Mouse (Mus musculus) neural tube, embryonic 10.5 days (tissue): ENCODE measurements around the gene Ppm1e.

Source experiments
- DNase-seq: peaks from one replicate; pipeline ENCODE4 v3.0.0-alpha.2; 2017; ENCODE audit warnings: low spot score; ENCODE audit errors: extremely low spot score

Gene Ppm1e

DNA sequence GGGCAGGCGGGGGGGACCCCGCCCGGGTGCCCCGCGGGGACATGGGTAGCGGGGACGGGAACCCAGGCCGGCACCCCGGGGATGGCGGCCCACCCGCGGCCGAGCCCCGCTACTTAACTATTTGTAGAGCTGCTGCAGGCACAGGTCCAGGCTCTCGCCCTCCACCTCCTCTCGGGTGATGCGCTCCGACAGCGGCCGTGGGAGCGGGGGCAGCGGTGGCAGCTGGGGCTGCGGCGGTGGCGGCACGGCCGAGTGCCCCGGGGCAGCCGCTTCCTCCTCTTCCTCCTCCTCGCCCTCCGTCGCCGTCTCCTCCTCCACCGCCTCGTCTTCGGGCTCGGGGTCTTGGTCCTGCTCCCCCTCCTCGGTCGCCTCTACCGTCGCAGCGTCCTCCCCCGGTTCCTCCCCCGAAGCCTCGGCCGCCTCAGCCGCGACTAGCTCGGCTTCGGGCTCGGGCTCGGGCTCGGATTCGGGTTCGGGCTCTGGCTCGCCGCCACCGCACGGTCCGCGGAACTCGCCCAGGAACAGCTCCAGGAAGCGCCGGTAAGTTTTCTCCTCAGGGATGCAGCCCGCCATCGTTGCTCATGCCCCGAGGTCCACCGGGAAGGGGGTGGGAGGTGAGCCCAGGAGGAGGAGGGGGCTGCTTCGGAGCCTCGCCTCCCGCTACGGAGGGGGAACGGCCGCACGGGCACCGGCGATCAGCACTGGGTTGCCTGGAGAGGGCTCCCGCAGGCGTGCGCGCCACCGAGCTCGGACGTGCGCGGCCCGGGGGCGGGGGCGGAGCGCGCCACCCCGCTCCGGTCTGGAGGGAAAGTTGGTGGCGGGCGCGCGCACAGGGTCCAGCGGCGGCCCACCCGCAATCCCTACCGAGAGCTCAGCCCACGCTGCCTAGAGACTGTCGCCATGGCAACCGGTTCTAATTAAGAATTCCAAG is at the start of gene Ppm1e:
Gene Ppm1e, minus strand, starts transcription at position 693 of the 931 bp plus-strand sequence.
- DNase-seq = peak; percentile 89

- no peak for DNase-seq
Observed at GRCm38 (mm10) chr11:87404876-87405275, 46.1 kb upstream of the Ppm1e start, which contains the start of the genes Rad51c and Tex14. Gene Rad51c, minus strand, starts transcription at chr11:87404954. Gene Tex14, plus strand, starts transcription at chr11:87405065.

- DNase-seq = peak; percentile 98
Observed at GRCm38 (mm10) chr11:87404111-87404853, 45.5 kb upstream of the Ppm1e start.

DNA sequence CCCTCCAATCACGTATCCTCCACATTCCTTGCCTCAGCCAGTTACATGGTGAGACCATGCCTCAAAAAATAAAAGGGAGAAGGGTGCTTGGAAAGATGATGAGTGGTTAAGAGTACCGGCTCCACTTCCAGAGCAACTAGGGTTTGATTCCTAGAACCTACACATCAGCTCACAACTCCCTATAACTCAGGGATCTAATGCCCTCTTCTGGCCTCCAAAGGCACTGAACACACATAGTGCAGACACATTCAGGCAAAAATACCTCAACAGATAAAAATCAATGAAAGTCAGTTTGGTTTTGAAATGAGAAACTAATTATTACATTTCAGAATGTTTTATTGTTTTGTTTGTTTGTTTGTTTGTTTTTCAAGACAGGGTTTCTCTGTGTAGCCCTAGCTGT is 39.6 kb upstream of the Ppm1e start:
- DNase-seq = no peak

GRCm38 (mm10) chr11:87393855-87394254 is 35.0 kb upstream of the Ppm1e start:
- no peak for DNase-seq

DNA sequence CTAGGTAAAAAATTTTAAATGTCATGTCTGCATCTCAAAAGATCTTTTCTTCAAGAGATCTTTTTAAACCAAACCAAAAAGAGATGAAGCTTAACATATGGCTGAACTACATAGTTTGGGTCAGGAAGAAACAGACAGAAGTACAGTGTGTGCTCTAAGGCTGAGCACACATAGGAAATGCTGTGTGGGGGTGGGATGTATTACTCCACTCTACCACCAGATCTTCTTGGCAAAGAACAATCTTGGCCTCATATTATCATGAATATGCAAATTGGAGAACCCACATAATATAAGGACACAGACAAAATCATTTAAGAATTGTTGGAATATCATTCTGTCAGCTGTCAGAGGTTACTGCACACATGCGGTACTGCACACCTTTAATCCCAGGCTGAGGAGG is 26.9 kb upstream of the Ppm1e start:
- no peak for DNase-seq

GRCm38 (mm10) chr11:87384551-87384950 is 25.7 kb upstream of the Ppm1e start:
- no peak for DNase-seq

- no peak for DNase-seq
Observed at GRCm38 (mm10) chr11:87367865-87368580, 9.2 kb upstream of the Ppm1e start.

GRCm38 (mm10) chr11:87367061-87367460 is 8.2 kb upstream of the Ppm1e start:
- no peak for DNase-seq

- no peak for DNase-seq
Observed at GRCm38 (mm10) chr11:87365120-87365519, 6.3 kb upstream of the Ppm1e start.

- DNase-seq = no peak
Observed at GRCm38 (mm10) chr11:87359262-87359612, 414 bp upstream of the Ppm1e start.

GRCm38 (mm10) chr11:87357317-87358300 is 1.2 kb downstream of the Ppm1e start:
- DNase-seq = peak; percentile 58

GRCm38 (mm10) chr11:87354861-87355260 is 4.0 kb downstream of the Ppm1e start:
- no peak for DNase-seq

- DNase-seq = no peak
Observed at GRCm38 (mm10) chr11:87353646-87354170, 5.1 kb downstream of the Ppm1e start.

DNA sequence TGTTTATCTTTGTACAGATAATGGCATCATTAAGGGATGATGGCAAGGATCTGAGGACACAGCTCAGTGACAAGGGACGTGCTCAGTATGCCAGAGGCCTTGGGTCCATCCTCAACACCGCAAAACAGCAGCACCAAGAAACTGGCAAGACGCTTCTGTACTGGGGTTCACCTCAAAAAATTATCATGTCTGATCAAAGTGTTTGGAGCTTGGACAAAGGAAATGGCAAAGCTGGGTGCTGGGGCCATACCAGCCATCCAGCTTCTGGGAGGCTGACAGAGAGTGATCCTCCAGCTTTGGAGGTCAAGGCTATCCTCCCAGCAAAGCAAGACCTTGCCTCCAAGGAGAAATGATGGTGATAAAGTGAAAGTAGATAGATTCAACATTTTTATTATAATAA is 32.4 kb downstream of the Ppm1e start:
- no peak for DNase-seq

GRCm38 (mm10) chr11:87322558-87322957 is 36.3 kb downstream of the Ppm1e start:
- DNase-seq = no peak

DNA sequence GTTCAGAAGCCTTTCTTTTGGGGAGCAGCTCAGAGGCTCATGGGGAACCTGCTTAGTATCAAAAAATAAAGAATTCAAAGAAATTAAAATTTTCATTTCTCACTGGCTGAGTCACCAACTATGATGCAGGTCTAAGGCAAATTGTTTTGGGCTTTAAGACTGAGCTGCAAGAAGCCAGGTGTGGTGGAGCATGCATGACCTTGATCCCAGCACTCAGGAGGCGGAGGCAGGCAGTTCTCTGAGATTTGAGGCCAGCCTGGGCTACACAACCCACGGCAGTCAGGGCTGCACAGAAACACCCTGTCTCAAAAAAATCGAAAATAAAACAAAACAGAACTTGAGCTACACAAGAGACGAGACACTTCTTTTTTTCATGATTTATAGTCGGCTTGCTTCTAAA is 38.8 kb downstream of the Ppm1e start:
- DNase-seq = no peak

DNA sequence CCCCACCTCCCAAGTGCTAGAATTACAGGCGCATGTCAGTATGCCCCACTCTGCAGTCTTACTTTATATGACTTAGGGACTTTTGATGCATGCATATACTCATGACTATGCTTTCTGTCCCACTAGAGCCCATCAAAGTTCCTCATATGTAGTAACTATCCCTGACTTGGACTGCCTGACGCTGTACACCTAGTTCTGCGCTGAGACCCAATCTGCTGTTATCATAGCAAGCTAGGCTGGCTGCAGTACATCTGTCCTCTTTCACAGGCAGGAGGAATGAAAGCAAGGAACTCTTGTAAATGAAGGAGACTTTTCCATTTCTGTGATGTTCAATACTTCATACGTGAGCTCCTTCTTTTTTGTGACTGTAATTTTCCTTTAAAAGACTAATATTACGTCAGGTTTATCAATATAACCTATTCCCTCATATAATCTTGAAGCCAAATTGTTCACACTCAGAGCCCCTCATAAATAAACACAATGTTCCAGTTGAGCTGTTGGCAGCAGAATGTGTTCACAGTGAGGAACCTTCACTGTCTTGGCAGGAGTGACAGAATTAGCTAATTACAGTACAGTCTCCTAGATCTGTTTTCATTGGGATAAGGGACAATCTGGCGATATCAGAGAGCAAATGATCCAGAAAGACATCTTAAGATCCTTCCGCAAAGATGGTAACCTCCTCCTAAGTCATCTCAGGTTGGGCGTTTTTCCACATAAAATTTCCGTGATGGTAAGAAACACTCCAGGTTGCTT is 39.7 kb downstream of the Ppm1e start:
- DNase-seq = no peak

GRCm38 (mm10) chr11:87313533-87313932 is 45.3 kb downstream of the Ppm1e start:
- no peak for DNase-seq

GRCm38 (mm10) chr11:87310309-87310708 is 48.5 kb downstream of the Ppm1e start:
- no peak for DNase-seq
